Mouse (Mus musculus): ENCODE measurements around the gene Ipo13. TPM values are rescaled to one million over a fixed set of nuclear protein-coding genes. Genes with fewer than 3 reads are reported as not detected.

Gene Ipo13
- polyA plus RNA-seq, 1 experiment: 55.5 TPM

GRCm38 (mm10) chr4:117862823-117863222 is 52.0 kb downstream of the Ipo13 start:
- peak; percentile 46 for DNase-seq
- H3K4me3 ChIP-seq (ENCODE audit: insufficient read depth, low read depth, low read length): no peak overlapping the region
- peaks cover 8% of the 10 kb centered on the region; the same call in 1 of the 2 replicates for H3K4me1 ChIP-seq (ENCODE audit: control insufficient read depth, insufficient read depth, low read length)
- H3K36me3 ChIP-seq (ENCODE audit: control insufficient read depth, insufficient read depth, low read length): no peaks in the 10 kb centered on the region
- 56% methylated on average over 4 of the region's 4 CpGs for WGBS
- TF ChIP-seq POLR2A (IDR thresholded peaks at IDR 0.05; ENCODE audit: low read depth, low read length) (no peak), CTCF (conservative IDR thresholded peaks at IDR 0.05; ENCODE audit: insufficient read depth, insufficient read length, low read depth, low read length) (no peak)
- no peaks in the 10 kb centered on the region for H3K27me3 ChIP-seq (replicated peaks; ENCODE audit: control insufficient read depth, insufficient read depth, low read length)
- no peak overlapping the region for H3K27ac ChIP-seq (ENCODE audit: insufficient read depth, low read depth, low read length)

GRCm38 (mm10) chr4:117860570-117860969 is 54.2 kb downstream of the Ipo13 start:
- Histone ChIP-seq H3K36me3 (ENCODE audit: control insufficient read depth, insufficient read depth, low read length) (no peaks in the 10 kb centered on the region), H3K27ac (ENCODE audit: insufficient read depth, low read depth, low read length) (no peak overlapping the region), H3K4me1 (ENCODE audit: control insufficient read depth, insufficient read depth, low read length) (peaks cover 4% of the 10 kb centered on the region; the same call in 1 of the 2 replicates), H3K27me3 (replicated peaks; ENCODE audit: control insufficient read depth, insufficient read depth, low read length) (no peaks in the 10 kb centered on the region), H3K4me3 (ENCODE audit: insufficient read depth, low read depth, low read length) (no peak overlapping the region)
- TF ChIP-seq CTCF (conservative IDR thresholded peaks at IDR 0.05; ENCODE audit: insufficient read depth, insufficient read length, low read depth, low read length): no peak
- no peak for TF ChIP-seq POLR2A (IDR thresholded peaks at IDR 0.05; ENCODE audit: low read depth, low read length)
- WGBS: 81% methylated on average over 9 of the region's 9 CpGs
- DNase-seq: no peak

DNA sequence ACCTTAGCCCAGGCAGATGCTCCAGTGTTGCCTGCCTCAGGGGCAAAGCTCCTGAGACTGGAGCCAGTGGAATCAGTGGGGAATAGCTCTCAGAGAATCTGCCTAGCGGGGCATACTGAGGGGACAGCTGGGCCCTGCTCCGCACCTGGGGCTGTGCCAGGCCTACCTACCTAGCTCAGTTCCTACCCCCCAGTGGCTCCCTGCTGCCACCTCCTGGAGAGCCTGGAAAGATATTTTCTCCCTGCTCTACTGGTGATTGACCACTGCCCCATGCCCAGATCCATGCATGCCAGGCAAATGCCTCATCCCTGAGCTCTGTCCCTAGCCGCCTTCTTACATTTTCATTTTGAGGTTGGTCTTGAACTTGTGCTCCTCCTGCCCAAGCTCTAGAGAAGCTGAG is 56.0 kb downstream of the Ipo13 start:
- H3K27me3 ChIP-seq (replicated peaks; ENCODE audit: control insufficient read depth, insufficient read depth, low read length): no peaks in the 10 kb centered on the region
- no peaks in the 10 kb centered on the region for H3K36me3 ChIP-seq (ENCODE audit: control insufficient read depth, insufficient read depth, low read length)
- no peak overlapping the region for H3K27ac ChIP-seq (ENCODE audit: insufficient read depth, low read depth, low read length)
- H3K4me1 ChIP-seq (ENCODE audit: control insufficient read depth, insufficient read depth, low read length): peaks cover 4% of the 10 kb centered on the region; the same call in 1 of the 2 replicates
- 48% methylated on average over 3 of the region's 3 CpGs for WGBS
- H3K4me3 ChIP-seq (ENCODE audit: insufficient read depth, low read depth, low read length): no peak overlapping the region
- peak; percentile 73 for DNase-seq
- TF ChIP-seq POLR2A (IDR thresholded peaks at IDR 0.05; ENCODE audit: low read depth, low read length) (no peak), CTCF (conservative IDR thresholded peaks at IDR 0.05; ENCODE audit: insufficient read depth, insufficient read length, low read depth, low read length) (peak; percentile 82)

- H3K4me1 ChIP-seq (ENCODE audit: control insufficient read depth, insufficient read depth, low read length): peaks cover 4% of the 10 kb centered on the region; the same call in 1 of the 2 replicates
- no peak overlapping the region for H3K4me3 ChIP-seq (ENCODE audit: insufficient read depth, low read depth, low read length)
- no peaks in the 10 kb centered on the region for H3K36me3 ChIP-seq (ENCODE audit: control insufficient read depth, insufficient read depth, low read length)
- TF ChIP-seq POLR2A (IDR thresholded peaks at IDR 0.05; ENCODE audit: low read depth, low read length) (no peak), CTCF (conservative IDR thresholded peaks at IDR 0.05; ENCODE audit: insufficient read depth, insufficient read length, low read depth, low read length) (no peak)
- DNase-seq: no peak
- no peak overlapping the region for H3K27ac ChIP-seq (ENCODE audit: insufficient read depth, low read depth, low read length)
- 86% methylated on average over 9 of the region's 9 CpGs for WGBS
- no peaks in the 10 kb centered on the region for H3K27me3 ChIP-seq (replicated peaks; ENCODE audit: control insufficient read depth, insufficient read depth, low read length)
These were observed 59.7 kb downstream of the Ipo13 start for GRCm38 (mm10) chr4:117855146-117855545.

GRCm38 (mm10) chr4:117852152-117852868 is 62.5 kb downstream of the Ipo13 start:
- DNase-seq: peak; percentile 60
- WGBS: 61% methylated on average over 10 of the region's 10 CpGs
- TF ChIP-seq CTCF (conservative IDR thresholded peaks at IDR 0.05; ENCODE audit: insufficient read depth, insufficient read length, low read depth, low read length): no peak

GRCm38 (mm10) chr4:117850871-117851270 is 63.9 kb downstream of the Ipo13 start:
- Histone ChIP-seq H3K27me3 (replicated peaks; ENCODE audit: control insufficient read depth, insufficient read depth, low read length) (no peaks in the 10 kb centered on the region), H3K27ac (ENCODE audit: insufficient read depth, low read depth, low read length) (no peak overlapping the region), H3K36me3 (ENCODE audit: control insufficient read depth, insufficient read depth, low read length) (no peaks in the 10 kb centered on the region), H3K4me1 (ENCODE audit: control insufficient read depth, insufficient read depth, low read length) (no peaks in the 10 kb centered on the region; the same call in 1 of the 2 replicates), H3K4me3 (ENCODE audit: insufficient read depth, low read depth, low read length) (no peak overlapping the region)
- WGBS: 79% methylated on average over 7 of the region's 7 CpGs
- peak; percentile 62 for DNase-seq
- no peak for TF ChIP-seq CTCF (conservative IDR thresholded peaks at IDR 0.05; ENCODE audit: insufficient read depth, insufficient read length, low read depth, low read length)
- TF ChIP-seq POLR2A (IDR thresholded peaks at IDR 0.05; ENCODE audit: low read depth, low read length): no peak

More at GRCm38 (mm10) chr4:117852152-117852868, 62.5 kb downstream of the Ipo13 start:
- no peak overlapping the region for H3K27ac ChIP-seq (ENCODE audit: insufficient read depth, low read depth, low read length)
- no peak overlapping the region for H3K4me3 ChIP-seq (ENCODE audit: insufficient read depth, low read depth, low read length)
- no peaks in the 10 kb centered on the region for H3K36me3 ChIP-seq (ENCODE audit: control insufficient read depth, insufficient read depth, low read length)
- no peaks in the 10 kb centered on the region for H3K27me3 ChIP-seq (replicated peaks; ENCODE audit: control insufficient read depth, insufficient read depth, low read length)
- no peaks in the 10 kb centered on the region; the same call in 1 of the 2 replicates for H3K4me1 ChIP-seq (ENCODE audit: control insufficient read depth, insufficient read depth, low read length)

- H3K36me3 ChIP-seq (ENCODE audit: control insufficient read depth, insufficient read depth, low read length): no peaks in the 10 kb centered on the region
- no peak for TF ChIP-seq CTCF (conservative IDR thresholded peaks at IDR 0.05; ENCODE audit: insufficient read depth, insufficient read length, low read depth, low read length)
- TF ChIP-seq POLR2A (IDR thresholded peaks at IDR 0.05; ENCODE audit: low read depth, low read length): no peak
- no peaks in the 10 kb centered on the region for H3K27me3 ChIP-seq (replicated peaks; ENCODE audit: control insufficient read depth, insufficient read depth, low read length)
- H3K27ac ChIP-seq (ENCODE audit: insufficient read depth, low read depth, low read length): no peak overlapping the region
- H3K4me3 ChIP-seq (ENCODE audit: insufficient read depth, low read depth, low read length): no peak overlapping the region
- WGBS: 84% methylated on average over 7 of the region's 7 CpGs
- DNase-seq: no peak
- no peaks in the 10 kb centered on the region; the same call in 1 of the 2 replicates for H3K4me1 ChIP-seq (ENCODE audit: control insufficient read depth, insufficient read depth, low read length)
These were observed 64.6 kb downstream of the Ipo13 start for GRCm38 (mm10) chr4:117850176-117850575.
